Mouse (Mus musculus): Measurements from ENCODE around the gene Tmc5. TPM values are rescaled to one million over a fixed set of nuclear protein-coding genes. Genes with fewer than 3 reads are reported as not detected.

The Tmc5 gene
- polyA plus RNA-seq, 1 experiment = 74.2 TPM

DNA sequence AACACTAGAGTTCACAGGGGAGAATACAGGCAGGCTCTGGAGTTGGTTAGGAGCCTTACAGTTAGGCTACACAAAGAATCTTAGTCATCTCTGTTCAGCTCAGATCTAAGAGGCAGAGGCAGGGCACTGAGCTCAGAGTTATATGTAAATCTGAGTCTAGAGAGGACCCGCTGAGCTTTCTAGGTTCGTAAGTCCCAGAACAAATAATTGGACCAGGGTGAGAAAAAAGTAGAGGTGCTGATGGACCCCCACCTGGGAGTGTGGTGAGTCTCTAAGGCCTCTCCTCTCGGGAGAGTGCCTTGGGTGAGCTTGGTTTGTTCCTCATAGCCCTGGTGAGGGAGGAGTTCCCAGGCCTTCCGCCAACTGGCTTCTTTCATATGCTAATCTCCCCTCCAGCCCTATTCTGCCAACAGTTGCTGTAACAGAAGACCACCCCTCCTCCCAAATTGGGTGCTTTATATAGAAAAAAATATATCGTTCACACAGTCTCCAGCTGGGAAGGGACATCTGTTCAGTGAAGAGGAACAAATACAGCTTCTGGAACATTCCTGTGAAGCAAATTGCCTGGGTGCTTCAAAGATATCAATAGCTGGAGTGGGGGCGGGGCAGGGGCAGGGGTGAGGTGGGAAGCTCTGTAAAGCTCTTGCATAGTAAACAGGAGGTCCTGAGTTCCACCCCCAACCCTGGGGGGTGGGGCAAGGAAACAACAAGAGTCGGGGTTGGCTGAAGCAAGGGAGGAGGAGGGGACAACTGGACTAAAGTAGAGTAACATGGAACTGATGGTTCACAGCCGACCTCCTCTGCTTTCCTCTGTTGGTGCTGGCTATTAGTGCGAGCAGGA lies 3.3 kb upstream of the Tmc5 start:
- Histone ChIP-seq H3K4me1 (ENCODE audit: control insufficient read depth, insufficient read depth, low read length) (peaks cover 3% of the 10 kb centered on the region), H3K27me3 (ENCODE audit: control insufficient read depth, insufficient read depth, low read length) (no peaks in the 10 kb centered on the region), H3K27ac (ENCODE audit: control insufficient read depth, insufficient read depth, low read depth, low read length) (no peak overlapping the region), H3K4me3 (ENCODE audit: control insufficient read depth, low read depth, low read length) (no peak overlapping the region), H3K36me3 (ENCODE audit: control insufficient read depth, insufficient read depth, low read length) (no peaks in the 10 kb centered on the region)
- no peak for TF ChIP-seq CTCF (IDR thresholded peaks at IDR 0.05; ENCODE audit: control insufficient read depth, insufficient read depth, insufficient replicate concordance, low read depth, low read length)
- TF ChIP-seq POLR2A (IDR thresholded peaks at IDR 0.05; ENCODE audit: control insufficient read depth, low read depth, low read length) = no peak

DNA sequence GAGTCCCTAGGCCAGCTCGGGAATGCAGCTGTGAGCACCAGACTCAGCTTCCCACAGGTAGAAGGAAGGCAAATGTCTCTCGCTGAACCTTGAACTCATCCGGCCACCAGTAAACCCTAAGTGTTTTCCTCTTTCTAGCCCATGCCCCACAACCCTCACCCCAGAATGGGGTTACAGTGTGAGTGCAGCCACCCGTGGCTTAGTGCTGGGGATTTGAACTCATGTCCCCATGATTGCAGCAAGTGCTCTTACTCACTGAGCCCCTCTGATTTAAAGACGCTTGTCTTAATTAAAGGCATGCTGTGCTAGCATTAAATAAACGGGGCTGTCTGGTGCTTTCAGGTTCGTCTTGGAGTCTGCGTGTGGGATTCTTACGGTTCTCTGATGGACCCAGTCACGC lies 2.5 kb upstream of the Tmc5 start:
- peak overlapping the region; percentile 41 for H3K4me3 ChIP-seq (ENCODE audit: control insufficient read depth, low read depth, low read length)
- peaks cover 3% of the 10 kb centered on the region for H3K4me1 ChIP-seq (ENCODE audit: control insufficient read depth, insufficient read depth, low read length)
- H3K27ac ChIP-seq (ENCODE audit: control insufficient read depth, insufficient read depth, low read depth, low read length) = no peak overlapping the region
- no peak for TF ChIP-seq CTCF (IDR thresholded peaks at IDR 0.05; ENCODE audit: control insufficient read depth, insufficient read depth, insufficient replicate concordance, low read depth, low read length)
- no peak for TF ChIP-seq POLR2A (IDR thresholded peaks at IDR 0.05; ENCODE audit: control insufficient read depth, low read depth, low read length)
- no peaks in the 10 kb centered on the region for H3K27me3 ChIP-seq (ENCODE audit: control insufficient read depth, insufficient read depth, low read length)
- no peaks in the 10 kb centered on the region for H3K36me3 ChIP-seq (ENCODE audit: control insufficient read depth, insufficient read depth, low read length)

DNA sequence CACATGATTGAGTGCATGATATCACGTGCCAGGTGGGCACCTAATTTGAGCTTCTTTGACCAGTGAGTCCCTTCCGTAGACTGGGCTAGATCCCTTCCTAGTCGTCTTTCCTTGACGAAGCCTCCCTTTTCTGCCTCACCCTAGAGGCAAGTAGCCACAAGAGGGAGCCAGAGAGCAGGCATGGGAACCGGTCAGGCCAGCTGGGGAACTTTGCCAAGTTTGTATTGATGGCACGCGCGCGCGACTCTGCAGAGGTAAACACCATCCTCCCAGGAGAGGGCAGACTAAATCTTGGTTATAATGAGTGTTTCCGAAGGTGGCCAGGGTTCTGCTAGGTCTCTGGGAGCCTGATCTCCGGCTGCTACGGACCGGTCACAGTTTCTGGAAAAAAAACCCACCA lies 1.9 kb upstream of the Tmc5 start:
- Histone ChIP-seq H3K4me3 (ENCODE audit: control insufficient read depth, low read depth, low read length) (peak overlapping the region; percentile 41), H3K36me3 (ENCODE audit: control insufficient read depth, insufficient read depth, low read length) (no peaks in the 10 kb centered on the region), H3K27me3 (ENCODE audit: control insufficient read depth, insufficient read depth, low read length) (no peaks in the 10 kb centered on the region), H3K4me1 (ENCODE audit: control insufficient read depth, insufficient read depth, low read length) (peaks cover 3% of the 10 kb centered on the region), H3K27ac (ENCODE audit: control insufficient read depth, insufficient read depth, low read depth, low read length) (no peak overlapping the region)
- TF ChIP-seq CTCF (IDR thresholded peaks at IDR 0.05; ENCODE audit: control insufficient read depth, insufficient read depth, insufficient replicate concordance, low read depth, low read length) (peak; percentile 95), POLR2A (IDR thresholded peaks at IDR 0.05; ENCODE audit: control insufficient read depth, low read depth, low read length) (no peak)

DNA sequence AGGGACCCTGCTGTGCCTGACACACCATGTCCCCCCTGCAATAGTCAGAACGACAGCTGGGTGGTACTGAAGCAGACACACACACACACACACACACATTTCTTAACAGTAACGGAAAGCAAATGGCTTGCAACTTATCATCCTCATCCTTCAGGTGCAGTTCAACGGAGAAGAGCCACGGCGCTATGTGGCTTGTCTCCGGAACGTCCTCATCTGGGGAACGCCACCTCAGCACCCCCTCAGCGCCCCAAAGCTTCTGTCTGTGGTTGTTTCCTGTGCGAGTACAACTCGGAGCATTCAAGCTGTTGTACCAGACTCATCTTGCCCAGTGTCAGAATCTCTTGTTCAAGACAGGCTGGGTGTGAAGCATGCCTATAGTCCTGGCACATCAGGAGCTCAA lies 826 bp upstream of the Tmc5 start:
- no peak overlapping the region for H3K27ac ChIP-seq (ENCODE audit: control insufficient read depth, insufficient read depth, low read depth, low read length)
- H3K36me3 ChIP-seq (ENCODE audit: control insufficient read depth, insufficient read depth, low read length) = no peaks in the 10 kb centered on the region
- H3K27me3 ChIP-seq (ENCODE audit: control insufficient read depth, insufficient read depth, low read length) = no peaks in the 10 kb centered on the region
- TF ChIP-seq CTCF (IDR thresholded peaks at IDR 0.05; ENCODE audit: control insufficient read depth, insufficient read depth, insufficient replicate concordance, low read depth, low read length) (no peak), POLR2A (IDR thresholded peaks at IDR 0.05; ENCODE audit: control insufficient read depth, low read depth, low read length) (no peak)
- no peak overlapping the region for H3K4me3 ChIP-seq (ENCODE audit: control insufficient read depth, low read depth, low read length)
- peaks cover 3% of the 10 kb centered on the region; the same call in 1 of the 2 replicates for H3K4me1 ChIP-seq (ENCODE audit: control insufficient read depth, insufficient read depth, low read length)

DNA sequence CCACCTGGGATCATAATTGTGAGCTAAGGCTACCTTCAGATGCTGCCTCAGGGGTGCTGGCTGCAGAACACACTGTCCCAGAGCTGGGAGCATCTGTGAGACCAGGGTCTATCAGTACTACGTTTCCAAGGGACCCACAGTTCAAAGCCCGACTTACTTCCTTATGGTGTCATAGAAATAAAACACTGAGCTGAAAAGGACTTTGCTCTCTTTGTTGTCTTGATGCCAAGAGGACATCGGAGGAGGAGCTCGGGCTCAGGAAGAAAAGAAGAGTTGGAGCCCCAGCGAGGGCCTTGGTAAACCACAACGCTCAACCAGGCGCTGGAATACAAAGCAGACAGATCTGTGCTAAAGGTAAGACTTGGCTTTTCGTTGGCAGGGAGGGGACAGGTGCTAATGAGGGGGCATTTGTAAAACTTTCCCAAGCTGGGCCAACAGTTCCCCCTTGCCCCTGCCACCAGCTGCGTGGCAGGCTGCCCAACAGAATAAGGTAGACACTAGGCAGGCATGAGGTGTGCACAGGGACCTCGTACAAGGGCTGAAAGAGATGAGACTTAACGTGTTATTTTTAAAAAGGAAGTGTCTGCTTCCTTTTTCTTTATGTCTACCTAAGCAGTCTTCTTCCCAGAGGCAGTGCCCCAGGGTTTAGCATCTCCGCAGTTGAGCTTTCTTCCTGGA lies 3.0 kb downstream of the Tmc5 start:
- H3K27me3 ChIP-seq (ENCODE audit: control insufficient read depth, insufficient read depth, low read length) = no peaks in the 10 kb centered on the region
- no peak overlapping the region for H3K4me3 ChIP-seq (ENCODE audit: control insufficient read depth, low read depth, low read length)
- no peak for TF ChIP-seq POLR2A (IDR thresholded peaks at IDR 0.05; ENCODE audit: control insufficient read depth, low read depth, low read length)
- no peak for TF ChIP-seq CTCF (IDR thresholded peaks at IDR 0.05; ENCODE audit: control insufficient read depth, insufficient read depth, insufficient replicate concordance, low read depth, low read length)
- H3K4me1 ChIP-seq (ENCODE audit: control insufficient read depth, insufficient read depth, low read length) = no peaks in the 10 kb centered on the region
- no peaks in the 10 kb centered on the region for H3K36me3 ChIP-seq (ENCODE audit: control insufficient read depth, insufficient read depth, low read length)
- H3K27ac ChIP-seq (ENCODE audit: control insufficient read depth, insufficient read depth, low read depth, low read length) = no peak overlapping the region

DNA sequence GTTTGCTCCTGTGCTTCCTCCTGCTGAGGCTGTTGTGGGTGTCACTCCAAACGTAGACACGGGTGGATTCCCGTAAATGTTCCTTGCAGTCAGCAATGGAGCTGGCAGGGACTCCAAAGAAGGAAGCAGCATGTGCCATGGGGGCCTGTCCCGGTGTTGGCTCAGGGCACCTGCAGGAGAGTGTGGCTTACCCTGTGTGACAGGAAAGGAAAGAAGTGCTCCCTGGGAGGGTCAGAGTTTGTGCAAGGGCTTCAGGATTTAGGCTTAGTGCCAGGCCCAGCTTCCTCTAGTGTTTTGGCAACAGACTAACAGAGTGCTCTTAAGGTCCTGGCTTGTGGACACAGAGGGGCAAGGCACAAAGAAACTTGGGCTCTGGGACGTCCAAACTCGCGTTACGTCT lies 7.7 kb downstream of the Tmc5 start:
- no peak overlapping the region for H3K4me3 ChIP-seq (ENCODE audit: control insufficient read depth, low read depth, low read length)
- H3K36me3 ChIP-seq (ENCODE audit: control insufficient read depth, insufficient read depth, low read length) = no peaks in the 10 kb centered on the region
- H3K4me1 ChIP-seq (ENCODE audit: control insufficient read depth, insufficient read depth, low read length) = no peaks in the 10 kb centered on the region
- TF ChIP-seq POLR2A (IDR thresholded peaks at IDR 0.05; ENCODE audit: control insufficient read depth, low read depth, low read length) (no peak), CTCF (IDR thresholded peaks at IDR 0.05; ENCODE audit: control insufficient read depth, insufficient read depth, insufficient replicate concordance, low read depth, low read length) (no peak)
- no peak overlapping the region for H3K27ac ChIP-seq (ENCODE audit: control insufficient read depth, insufficient read depth, low read depth, low read length)
- H3K27me3 ChIP-seq (ENCODE audit: control insufficient read depth, insufficient read depth, low read length) = no peaks in the 10 kb centered on the region

DNA sequence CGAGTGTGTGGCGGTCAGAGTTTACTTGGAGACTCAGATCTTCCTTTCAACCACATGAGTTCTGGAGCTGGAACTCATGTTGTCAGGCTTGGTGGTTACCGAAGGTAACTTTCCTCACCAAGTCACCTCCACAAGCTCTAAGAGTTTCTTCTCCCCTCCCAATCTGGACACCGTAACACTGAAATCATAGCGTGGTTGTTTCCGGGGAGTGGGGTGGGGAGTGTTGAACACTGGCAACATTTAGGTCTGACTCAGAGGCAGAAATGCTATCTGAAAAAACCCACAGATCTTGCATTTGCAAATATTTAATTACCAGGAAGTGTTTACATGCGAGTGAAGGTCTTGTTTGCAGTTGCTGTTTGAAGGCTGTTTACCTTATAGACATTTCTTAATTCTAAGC lies 12.7 kb downstream of the Tmc5 start:
- Histone ChIP-seq H3K27me3 (ENCODE audit: control insufficient read depth, insufficient read depth, low read length) (no peaks in the 10 kb centered on the region), H3K36me3 (ENCODE audit: control insufficient read depth, insufficient read depth, low read length) (no peaks in the 10 kb centered on the region), H3K27ac (ENCODE audit: control insufficient read depth, insufficient read depth, low read depth, low read length) (no peak overlapping the region), H3K4me3 (ENCODE audit: control insufficient read depth, low read depth, low read length) (no peak overlapping the region), H3K4me1 (ENCODE audit: control insufficient read depth, insufficient read depth, low read length) (peaks cover 5% of the 10 kb centered on the region; the same call in 1 of the 2 replicates)
- TF ChIP-seq POLR2A (IDR thresholded peaks at IDR 0.05; ENCODE audit: control insufficient read depth, low read depth, low read length) (no peak), CTCF (IDR thresholded peaks at IDR 0.05; ENCODE audit: control insufficient read depth, insufficient read depth, insufficient replicate concordance, low read depth, low read length) (no peak)
